Mouse (Mus musculus) cerebellum, adult 9-10 months (tissue): ENCODE data around the gene Gm3115.
"Not testable (repeated sequence)": the region's sequence is repeated elsewhere in the genome, so short reads cannot be mapped to it uniquely, and the experiment has no call there.

Experiments
- DNase-seq: peaks from one replicate; pipeline ENCODE4 v3.0.0; 2022

Gm3115 gene

DNA sequence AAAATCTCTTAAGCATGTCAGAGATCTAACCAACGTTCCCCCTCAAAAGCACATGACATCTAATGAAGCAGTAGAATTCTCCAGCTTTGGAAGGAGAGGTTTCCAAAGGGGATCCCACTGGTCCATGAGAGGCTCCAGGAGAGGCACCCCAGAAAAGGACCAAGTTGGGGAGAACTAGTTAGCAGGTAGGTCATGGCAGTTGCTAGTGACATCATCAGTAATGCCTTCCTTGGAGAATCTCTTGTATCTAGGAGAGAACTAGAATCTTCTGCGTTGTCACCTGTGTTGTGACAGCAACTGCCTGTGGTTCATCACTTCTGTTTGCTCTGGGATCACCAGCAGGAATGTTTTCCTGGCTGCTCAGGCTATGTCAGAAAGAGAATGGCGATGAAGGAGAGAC, at the start of gene Gm3115:
Gene Gm3115, plus strand, starts transcription at position 301 of the 400 bp plus-strand sequence.
- not testable (repeated sequence) for DNase-seq

- DNase-seq, result not testable (repeated sequence)
These were observed 26.5 kb downstream of the Gm3115 start, which contains the start of gene Gm8108 for GRCm38 (mm10) chr14:4110426-4110825. Gene Gm8108 (plus strand): TSS chr14:4110526.

DNA sequence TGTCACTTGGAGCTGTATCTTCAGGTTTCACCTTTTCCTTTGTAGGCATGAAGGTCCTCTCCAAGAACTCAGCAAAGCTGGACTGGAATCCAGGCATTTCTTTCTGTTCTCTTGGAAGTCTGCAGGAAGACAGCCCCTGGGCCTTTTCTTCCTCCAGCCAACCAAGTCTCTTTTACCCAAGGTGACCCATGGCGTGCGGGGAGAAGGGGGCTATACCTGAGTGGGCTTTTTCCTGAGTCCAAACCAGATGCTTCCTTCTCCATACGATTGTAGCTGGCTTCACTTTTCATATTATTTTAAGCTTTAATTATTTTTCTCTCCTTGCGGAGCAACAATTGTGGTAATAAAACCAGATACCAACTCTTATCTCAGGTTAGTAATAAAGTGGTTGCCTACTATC, 57.7 kb downstream of the Gm3115 start:
- not testable (repeated sequence) for DNase-seq
